Mouse (Mus musculus) cerebellum, adult 11 months (tissue): ENCODE results near the gene Lonp2.

Source experiments
- DNase-seq: peaks from one replicate; pipeline ENCODE4 v3.0.0; 2022

Gene Lonp2

GRCm38 (mm10) chr8:86756948-86757733 is 133.3 kb downstream of the Lonp2 start:
- peak; percentile 21 for DNase-seq

- DNase-seq, result no peak
Observed at GRCm38 (mm10) chr8:86758651-86759050, 134.8 kb downstream of the Lonp2 start.

- DNase-seq, result no peak
Observed at GRCm38 (mm10) chr8:86759090-86759491, 135.2 kb downstream of the Lonp2 start.

- DNase-seq, result no peak
Observed at GRCm38 (mm10) chr8:86760746-86761145, 136.9 kb downstream of the Lonp2 start.

GRCm38 (mm10) chr8:86762806-86763205 is 139.0 kb downstream of the Lonp2 start:
- DNase-seq, result no peak

- no peak for DNase-seq
Observed at GRCm38 (mm10) chr8:86765155-86765554, 141.3 kb downstream of the Lonp2 start.

- no peak for DNase-seq
Observed at GRCm38 (mm10) chr8:86765669-86766068, 141.8 kb downstream of the Lonp2 start.

GRCm38 (mm10) chr8:86766548-86767211 is 142.8 kb downstream of the Lonp2 start:
- DNase-seq, result no peak

GRCm38 (mm10) chr8:86768499-86768898 is 144.7 kb downstream of the Lonp2 start:
- no peak for DNase-seq

- DNase-seq, result no peak
Observed at GRCm38 (mm10) chr8:86769945-86770715, 146.3 kb downstream of the Lonp2 start.
